Mouse (Mus musculus): ENCODE data around the gene Acp1.

The Acp1 gene

DNA sequence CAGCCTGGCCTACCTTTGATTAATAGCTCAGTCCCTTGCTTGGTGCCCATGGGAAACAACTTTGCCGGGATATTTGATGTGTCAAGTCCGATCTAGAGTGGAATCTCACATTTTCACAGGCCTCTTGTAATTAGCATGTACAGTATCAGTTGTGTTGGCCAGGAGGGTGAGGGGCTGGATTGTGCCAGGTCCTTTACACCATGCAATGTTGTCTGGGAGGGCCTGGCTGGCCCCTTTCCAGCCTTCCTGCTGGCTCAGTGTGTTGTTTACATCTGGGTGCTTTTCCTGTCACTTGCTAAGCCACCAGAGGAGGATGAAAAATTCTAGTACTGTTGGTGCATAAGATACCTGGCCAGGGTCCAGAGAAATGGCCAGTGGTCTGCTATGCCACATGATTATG lies 47.0 kb downstream of the Acp1 start:
- DNase-seq (ENCODE audit: low spot score): no peak

GRCm38 (mm10) chr12:30856172-30856571 lies 55.2 kb downstream of the Acp1 start:
- no peak for DNase-seq (ENCODE audit: low spot score)

GRCm38 (mm10) chr12:30855442-30856159 lies 55.8 kb downstream of the Acp1 start:
- DNase-seq (ENCODE audit: low spot score): no peak

- no peak for DNase-seq (ENCODE audit: low spot score)
These were observed 59.5 kb downstream of the Acp1 start for GRCm38 (mm10) chr12:30851871-30852270.

DNA sequence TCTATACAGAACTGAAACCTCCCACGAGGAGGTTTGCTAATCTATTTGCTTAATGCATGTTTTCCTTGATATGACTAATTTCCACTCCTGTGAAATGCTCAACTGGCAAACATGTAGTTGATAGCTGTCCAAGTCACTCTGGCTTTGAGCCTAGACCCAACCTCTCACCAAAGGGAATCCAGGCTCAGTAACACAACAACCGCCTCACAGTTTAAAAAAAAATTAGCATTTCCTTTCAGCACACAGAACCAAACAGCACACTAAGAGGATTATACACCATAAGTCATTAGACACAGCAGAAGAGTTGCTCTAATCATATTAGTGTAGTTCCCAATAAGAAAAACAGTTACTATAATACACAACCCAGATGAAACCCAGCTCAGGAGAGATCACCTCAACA lies 60.5 kb downstream of the Acp1 start:
- no peak for DNase-seq (ENCODE audit: low spot score)

- DNase-seq (ENCODE audit: low spot score): no peak
These were observed 62.9 kb downstream of the Acp1 start for GRCm38 (mm10) chr12:30848521-30848920.
